Mouse (Mus musculus) lung, postnatal 36 days (tissue): ENCODE data around the gene 1700001O22Rik.

Experiments
- DNase-seq: peaks from one replicate; pipeline ENCODE4 v3.0.0; 2022; ENCODE audit warnings: mixed read lengths

1700001O22Rik gene

GRCm38 (mm10) chr2:30810573-30810972, 7.1 kb upstream of the 1700001O22Rik start:
- no peak for DNase-seq

DNA sequence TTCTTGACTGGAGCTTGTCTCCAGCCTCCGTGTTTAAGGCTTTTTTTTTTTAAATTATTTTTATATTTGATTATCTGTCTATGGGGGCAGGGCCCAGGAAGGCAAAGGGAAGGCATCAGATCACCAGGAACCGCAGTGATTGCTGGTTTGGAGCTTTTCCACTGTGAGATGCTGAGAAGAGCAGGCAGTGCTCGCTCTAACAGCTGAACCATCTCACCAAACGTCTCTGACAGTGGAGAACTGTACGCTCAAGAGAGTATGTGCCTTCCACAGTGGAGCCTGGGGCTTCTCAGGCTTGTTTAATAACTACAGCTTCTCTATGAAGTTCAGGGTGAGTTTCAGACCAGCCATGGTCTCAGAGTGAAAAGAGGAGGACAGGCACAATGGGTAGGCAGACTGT, 6.0 kb upstream of the 1700001O22Rik start:
- peak; percentile 39 for DNase-seq

DNA sequence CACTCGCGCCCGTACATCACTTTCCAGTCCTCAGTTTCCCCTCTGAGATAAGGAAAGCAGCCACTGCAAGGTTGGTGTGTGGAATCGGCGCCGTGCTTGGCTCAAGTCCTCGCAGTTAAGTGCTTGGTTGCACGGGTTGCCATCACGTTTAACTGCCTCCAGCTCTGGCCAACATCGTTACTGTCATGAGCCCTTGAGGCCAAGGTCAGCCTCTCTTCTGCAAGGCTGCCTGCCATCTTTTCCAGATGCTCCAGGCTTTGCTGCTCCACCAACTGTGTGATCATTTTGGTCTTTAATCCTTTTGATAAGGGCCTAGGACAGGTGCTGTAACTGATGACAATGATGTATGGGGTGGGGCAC, 4.8 kb upstream of the 1700001O22Rik start:
- no peak for DNase-seq

DNA sequence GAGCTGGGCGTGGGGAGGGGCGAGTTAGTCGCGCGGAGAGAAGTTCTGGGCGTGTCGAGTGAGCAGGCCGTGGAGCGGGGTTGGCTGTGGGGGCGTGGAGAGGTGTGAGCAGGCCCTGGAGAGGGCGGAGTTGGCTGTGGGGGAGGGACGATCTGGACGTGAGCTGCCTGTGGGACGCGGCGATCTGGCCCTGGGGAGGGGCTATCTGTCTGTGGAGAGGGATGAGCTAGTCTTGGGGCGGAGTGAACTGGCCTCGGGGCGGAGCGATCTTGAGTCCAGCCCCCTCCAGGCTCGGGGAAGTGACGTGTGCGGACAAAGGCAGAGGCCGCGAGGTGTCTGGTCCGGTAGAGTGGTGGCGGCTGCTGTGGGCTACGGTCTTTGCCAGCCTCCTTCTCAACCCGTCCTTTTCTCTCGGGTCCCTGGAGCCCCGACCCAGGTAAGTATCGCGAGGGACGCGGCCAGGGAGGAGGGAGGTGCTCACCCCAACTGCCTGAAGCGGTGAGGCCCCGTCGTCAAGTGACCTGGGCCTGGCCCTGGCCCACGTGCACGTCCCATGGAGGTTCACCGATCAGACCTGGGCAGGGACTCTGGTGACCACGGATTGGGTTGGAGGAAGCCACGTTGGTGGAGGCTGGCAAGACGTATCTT, 4.3 kb upstream of the 1700001O22Rik start, which contains the start of gene Ntmt1:
Gene Ntmt1, plus strand, starts transcription at position 179 of the 648 bp plus-strand sequence.
- peak; percentile 100 for DNase-seq

GRCm38 (mm10) chr2:30807147-30807647, 3.7 kb upstream of the 1700001O22Rik start:
- no peak for DNase-seq

DNA sequence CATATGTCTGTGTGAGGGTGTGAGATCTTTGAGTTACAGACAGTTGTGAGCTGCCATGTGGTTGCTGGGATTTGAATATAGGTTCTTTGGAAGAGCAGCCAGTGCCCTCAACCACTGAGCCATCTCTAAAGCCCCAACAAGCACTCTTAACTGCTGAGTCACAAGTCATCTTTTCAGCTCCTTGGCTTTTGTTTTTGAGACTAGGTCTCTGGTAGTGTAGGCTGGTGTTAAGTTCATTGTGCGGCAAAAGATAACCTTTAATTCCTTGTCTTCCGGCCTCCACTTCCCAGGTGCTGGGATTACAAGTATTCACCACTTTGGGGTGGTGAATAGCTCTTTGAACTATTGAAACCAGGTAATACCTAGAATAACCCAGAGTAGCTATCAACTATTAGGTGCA, 2.5 kb upstream of the 1700001O22Rik start:
- no peak for DNase-seq

DNA sequence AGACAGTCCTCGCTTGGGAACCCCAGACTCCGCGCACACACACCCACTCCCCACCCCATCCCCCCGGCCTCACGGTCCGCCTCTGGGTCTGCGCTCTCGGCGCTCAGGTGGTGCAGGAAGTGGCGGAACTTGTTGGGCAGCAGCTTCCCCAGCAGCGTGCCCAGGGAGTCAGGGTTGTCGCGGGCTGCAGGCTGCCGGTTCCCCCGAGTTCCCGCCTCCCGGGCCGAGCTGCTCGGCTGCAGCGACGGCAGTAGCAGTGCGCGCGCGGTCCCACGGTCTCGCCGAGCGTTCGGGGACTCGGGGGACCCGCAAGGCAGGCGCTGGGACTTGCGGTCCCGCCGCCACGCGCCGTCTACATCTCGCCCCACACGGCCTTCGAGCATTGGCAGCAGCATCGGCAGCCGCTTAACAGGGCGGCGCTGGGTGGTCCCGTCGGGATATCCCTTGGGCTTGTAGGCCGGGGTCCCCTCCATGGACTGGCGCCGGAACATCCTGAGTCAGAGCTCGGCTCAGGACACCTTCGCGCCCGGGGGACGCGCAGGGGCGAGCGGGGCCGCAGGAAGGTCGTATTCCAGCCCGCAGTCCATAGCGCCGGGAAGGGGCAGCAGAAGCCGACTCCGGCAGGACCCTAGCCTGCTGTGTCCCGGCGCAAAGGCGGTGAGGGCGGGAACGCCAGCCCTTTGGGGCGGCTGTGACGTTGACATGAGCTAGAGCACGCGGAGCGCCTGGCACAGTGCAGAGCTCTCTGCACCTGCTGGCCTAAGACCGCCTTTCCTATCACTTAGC, 2.2 kb downstream of the 1700001O22Rik start:
- peak; percentile 41 for DNase-seq

GRCm38 (mm10) chr2:30800671-30801066, 2.8 kb downstream of the 1700001O22Rik start:
- no peak for DNase-seq

DNA sequence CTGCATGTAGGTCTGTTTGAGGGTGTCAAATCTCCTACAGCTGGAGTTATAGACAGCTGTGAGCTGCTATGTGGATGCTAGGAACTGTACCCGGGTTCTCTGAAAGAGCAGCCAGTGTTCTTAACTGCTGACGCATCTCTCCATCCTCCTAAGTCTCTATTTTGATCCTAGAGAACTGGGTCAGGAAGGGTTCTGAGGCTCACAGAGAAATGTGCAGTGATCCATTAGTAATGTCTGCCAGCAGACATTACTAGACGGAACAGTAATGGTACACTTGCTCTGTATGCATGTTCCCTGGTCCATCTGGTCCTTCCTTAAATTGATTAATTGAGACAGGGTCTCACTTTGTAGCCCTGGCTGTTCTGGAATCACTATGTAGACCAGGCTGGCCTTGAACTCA, 4.0 kb downstream of the 1700001O22Rik start:
- no peak for DNase-seq

- peak; percentile 88 for DNase-seq
Observed at GRCm38 (mm10) chr2:30796382-30796781, 7.1 kb downstream of the 1700001O22Rik start.

DNA sequence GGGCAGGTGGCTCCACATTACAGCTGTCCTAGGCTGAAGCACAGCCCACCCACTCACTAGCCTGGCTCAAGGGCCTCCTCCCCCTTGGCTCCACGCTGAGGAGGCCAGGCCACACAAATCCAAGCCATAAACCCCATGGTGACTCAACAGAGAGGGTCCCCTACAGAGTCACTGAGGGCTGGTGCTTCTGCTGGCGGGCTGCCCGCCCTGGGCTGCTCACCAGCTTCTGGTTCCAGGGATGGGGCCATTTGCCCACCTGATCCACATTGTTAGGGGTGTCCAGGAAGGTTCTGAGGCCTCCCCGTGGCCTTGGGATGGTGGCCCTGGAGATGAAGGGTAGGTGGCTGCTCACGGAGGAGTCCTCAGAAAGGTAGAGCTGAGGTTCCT, 7.6 kb downstream of the 1700001O22Rik start:
- DNase-seq: no peak

DNA sequence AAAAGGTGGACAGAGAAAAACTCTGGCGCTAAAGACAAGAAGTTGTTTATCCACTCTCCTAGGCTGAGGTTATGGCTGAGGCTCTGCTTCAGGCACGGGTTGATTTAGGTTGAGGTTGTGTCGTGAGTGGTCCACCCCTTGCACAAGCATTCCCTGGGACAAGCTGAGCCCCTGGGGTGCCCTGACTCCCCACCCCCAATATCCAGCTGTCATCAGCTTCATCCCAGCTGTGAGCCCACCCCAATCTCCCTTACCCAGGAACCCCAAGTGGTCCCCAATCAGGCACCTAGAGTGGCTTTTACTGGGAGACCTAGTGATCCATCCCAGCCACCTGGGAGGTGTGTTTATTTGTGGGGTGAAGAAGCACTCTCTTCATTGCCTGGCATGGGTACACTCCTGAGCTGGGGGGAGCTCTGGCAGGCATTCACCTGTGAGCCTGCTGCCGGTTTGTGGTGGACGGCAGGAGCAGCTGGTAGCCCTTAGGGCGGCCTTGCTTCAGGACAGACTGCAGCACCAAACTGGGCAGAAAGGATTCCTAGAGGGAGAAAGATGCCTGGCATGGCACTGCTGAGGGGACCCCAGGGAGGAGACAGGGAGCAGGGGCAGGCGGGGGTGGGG, 8.1 kb downstream of the 1700001O22Rik start:
- DNase-seq: no peak

DNA sequence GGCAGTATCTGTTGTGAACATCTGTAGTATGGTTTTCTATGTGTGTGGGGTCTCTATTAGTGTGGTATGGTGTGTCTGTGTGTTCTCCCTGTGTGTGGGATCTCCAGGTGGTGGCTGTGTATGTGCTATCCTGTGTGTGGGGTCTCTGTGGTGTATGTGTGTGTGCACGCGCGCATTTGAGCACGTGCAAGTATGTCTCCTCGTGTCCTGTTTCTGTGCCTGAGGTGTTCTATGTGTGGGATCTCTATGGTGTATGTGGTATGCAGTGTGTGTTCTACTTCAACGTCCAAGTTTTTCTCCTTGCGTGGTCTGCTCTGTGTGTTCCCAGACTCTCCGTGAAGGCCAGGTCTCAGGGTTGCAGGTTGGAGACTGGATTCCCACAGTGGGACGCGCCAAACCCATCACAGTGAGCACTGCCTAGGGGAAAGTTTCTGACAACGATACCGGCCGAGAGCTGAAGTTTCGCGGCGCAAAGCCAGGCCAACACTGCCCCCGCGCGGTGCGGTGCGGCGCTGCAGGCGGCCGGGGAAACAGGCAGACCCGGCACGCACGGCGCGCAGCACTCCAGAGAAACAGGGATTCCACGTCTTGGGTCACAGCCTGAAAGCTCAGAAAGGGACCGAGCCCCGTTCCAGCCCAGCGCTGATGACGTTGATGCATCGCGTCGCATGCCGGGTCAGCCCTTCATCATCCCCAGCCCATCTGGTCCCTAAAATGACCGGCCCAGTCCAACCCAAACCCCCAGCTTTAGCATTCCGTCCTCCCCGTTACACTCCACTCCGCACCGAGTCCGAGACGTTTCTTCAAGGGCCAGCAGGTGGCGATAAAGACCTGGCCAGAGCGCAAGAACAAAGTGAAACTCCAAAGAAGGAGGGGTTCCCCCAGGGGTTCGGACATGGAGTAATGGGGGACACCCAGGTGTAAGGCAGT, 9.0 kb downstream of the 1700001O22Rik start:
- peak; percentile 96 for DNase-seq

DNA sequence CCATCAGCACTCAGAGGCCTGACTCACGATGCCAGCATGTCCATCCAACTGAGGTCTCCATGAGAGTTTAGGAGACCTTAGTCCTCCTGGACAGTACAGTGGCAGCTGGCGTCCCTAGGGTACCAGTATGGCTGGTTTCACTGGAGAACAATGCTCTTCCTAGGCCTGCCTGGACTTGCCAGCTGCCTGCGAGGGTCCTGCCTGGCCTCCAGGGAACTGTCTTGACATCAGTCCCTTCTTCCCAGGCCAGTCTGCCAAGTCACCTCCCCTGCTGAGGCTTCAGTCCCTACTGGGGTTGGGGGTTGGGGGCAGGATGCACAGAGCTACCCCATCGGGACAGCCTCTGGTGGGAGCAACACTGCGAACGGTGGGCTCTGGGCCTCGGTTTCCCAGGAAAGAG, 11.4 kb downstream of the 1700001O22Rik start:
- no peak for DNase-seq

GRCm38 (mm10) chr2:30787466-30787865, 16.0 kb downstream of the 1700001O22Rik start:
- DNase-seq: no peak

GRCm38 (mm10) chr2:30784078-30784994, 19.1 kb downstream of the 1700001O22Rik start:
- DNase-seq: peak; percentile 67

DNA sequence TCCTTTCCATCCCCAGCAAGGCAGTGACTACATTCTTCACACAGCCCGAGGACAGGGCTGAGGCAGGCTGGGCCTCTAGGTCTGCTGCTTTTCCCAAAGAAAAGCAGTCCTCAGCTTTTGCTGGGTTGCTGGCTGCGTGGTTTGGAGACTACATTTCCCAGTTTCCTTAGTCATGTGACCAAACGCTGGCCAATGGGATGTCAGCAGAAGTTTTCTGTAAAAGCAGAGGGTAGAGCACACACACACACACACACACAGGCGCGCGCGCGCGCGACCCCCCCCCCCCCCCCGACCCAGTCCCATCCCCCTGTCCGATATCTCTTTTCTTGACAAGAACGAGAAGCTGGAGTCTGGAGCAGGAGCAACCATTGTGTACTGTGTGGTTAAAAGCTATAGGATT, 20.1 kb downstream of the 1700001O22Rik start:
- DNase-seq: peak; percentile 89

GRCm38 (mm10) chr2:30782312-30783290, 20.9 kb downstream of the 1700001O22Rik start:
- no peak for DNase-seq

DNA sequence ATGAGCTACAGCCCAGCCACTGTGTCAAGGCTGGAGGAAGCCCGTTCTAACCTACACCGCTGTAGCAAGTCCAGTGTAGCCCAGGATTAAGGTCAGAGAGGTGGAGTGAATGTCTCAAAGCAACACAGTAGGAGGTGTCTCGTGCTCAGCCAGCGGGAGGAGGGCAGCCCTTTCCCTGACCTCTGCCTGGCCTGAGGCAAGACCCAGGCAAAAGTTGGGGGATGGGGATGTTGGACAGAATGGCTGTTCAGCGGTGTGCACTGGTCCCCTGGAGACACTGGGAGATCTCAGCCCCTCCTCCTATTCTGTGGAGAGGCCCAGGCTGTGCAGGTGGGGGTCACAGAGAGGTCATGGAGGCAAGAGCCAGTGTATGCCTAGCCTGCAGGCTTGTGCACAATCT, 24.2 kb downstream of the 1700001O22Rik start:
- no peak for DNase-seq

DNA sequence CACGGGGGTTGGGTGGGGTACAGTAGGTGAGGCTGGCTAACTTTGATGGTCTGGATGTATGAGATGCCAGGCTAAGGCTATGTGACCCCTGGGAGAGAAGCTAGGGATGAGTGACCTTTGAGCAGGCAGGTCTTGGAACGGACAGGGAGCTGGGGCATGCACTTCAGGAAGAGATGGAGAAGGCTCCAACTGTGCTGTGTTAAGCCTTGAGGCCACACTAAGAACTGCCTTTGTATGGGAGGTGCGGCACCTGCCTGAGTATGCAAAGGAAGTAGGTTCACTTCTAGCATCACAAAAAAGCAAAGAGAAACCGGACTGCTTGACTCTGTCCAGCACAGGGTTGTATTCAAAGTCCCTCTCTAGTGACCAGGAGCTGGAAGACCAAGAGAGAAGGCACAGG, 25.2 kb downstream of the 1700001O22Rik start:
- no peak for DNase-seq
